Mouse (Mus musculus) intestine, embryonic 14.5 days (tissue): Measurements from ENCODE around the gene Grm7. TPM values are rescaled to one million over a fixed set of nuclear protein-coding genes. Genes with fewer than 3 reads are reported as not detected.

ENCODE experiments used
- ATAC-seq: fragments of 200-750 bp; cut with Nextera tagmentation; replicated peaks from 2 replicates; pipeline ENCODE4 v1.8.0; 2017; ENCODE audit warnings: low read depth, moderate number of reproducible peaks, moderate TSS enrichment, moderate library complexity; ENCODE audit not compliant: low FRiP score, low TSS enrichment
- DNase-seq: peaks from one replicate; pipeline ENCODE4 v3.0.0-alpha.2; 2018; ENCODE audit warnings: low spot score
- H3K27ac ChIP-seq: fragments of 300-500 bp; sonication (generic); 2 replicates; pipeline ENCODE4 v1.5.1; 2014; ENCODE audit warnings: low read depth, mild to moderate bottlenecking, control low read depth
- H3K27me3 ChIP-seq: fragments of 300-500 bp; sonication (generic); replicated peaks from 2 replicates; pipeline ENCODE4 v1.6.1; 2014; ENCODE audit warnings: low read length, control low read depth; ENCODE audit not compliant: control insufficient read depth, insufficient read depth
- H3K36me3 ChIP-seq: fragments of 300-500 bp; sonication (generic); 2 replicates; pipeline ENCODE4 v1.6.1; 2014; ENCODE audit warnings: low read length, control low read depth; ENCODE audit not compliant: control insufficient read depth, insufficient read depth
- H3K4me1 ChIP-seq: fragments of 300-500 bp; sonication (generic); replicated peaks from 2 replicates; pipeline ENCODE4 v1.6.1; 2014; ENCODE audit warnings: low read length, control low read depth, mixed read lengths; ENCODE audit not compliant: control insufficient read depth, insufficient read depth
- H3K4me2 ChIP-seq: fragments of 300-500 bp; sonication (generic); 2 replicates; pipeline ENCODE4 v1.6.1; 2014; ENCODE audit warnings: low read length
- H3K4me3 ChIP-seq: fragments of 300-500 bp; sonication (generic); 2 replicates; pipeline ENCODE4 v1.5.1; 2014; ENCODE audit warnings: low read depth, low read length, control low read depth, mixed read lengths
- H3K9ac ChIP-seq: fragments of 300-500 bp; sonication (generic); 2 replicates; pipeline ENCODE4 v1.6.1; 2014; ENCODE audit warnings: mild to moderate bottlenecking, low read length
- H3K9me3 ChIP-seq: fragments of 300-500 bp; sonication (generic); 2 replicates; pipeline ENCODE4 v1.6.1; 2016; ENCODE audit warnings: low read length, control low read depth; ENCODE audit not compliant: control insufficient read depth
- WGBS: fragments of 180-500 bp; shearing (Covaris S2); extraction: QIAGEN DNeasy Blood & Tissue Kit; methylation state at CpG from one replicate; pipeline ENCODE4 v1.1.7; 2014; 5-methylcytosine and 5-hydroxymethylcytosine counted together
- polyA plus RNA-seq: library from polyadenylated mRNA; unstranded; fragments of >200 nt; fragmentation: Nextera tagmentation; extraction: Ambion mirVana; gene quantifications from 2 replicates; pipeline ENCODE4 v1.2.1, GENCODE M21; 2014

Grm7 gene
- polyA plus RNA-seq, 1 experiment from 2014 or later, result 2.2 TPM

DNA sequence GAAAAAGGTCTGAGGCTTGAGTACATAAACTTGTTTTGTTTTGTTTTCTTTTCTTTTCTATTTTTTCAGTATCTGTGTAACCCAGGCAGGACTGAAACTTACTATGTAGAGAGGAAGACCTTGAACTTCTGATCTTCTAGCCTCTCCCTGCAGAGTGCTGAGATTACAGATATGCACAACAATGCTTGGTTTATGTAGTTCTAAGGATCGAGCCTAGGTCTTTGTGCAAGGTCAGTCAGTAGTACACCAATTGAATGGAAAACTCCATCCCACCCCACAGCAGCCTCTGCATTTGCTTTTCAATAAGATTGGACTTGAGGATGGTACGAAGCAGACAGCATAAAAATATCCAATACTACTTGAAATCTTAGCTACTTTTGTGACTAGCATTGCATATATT lies 800.8 kb downstream of the Grm7 start:
- Histone ChIP-seq H3K4me3 (no peak overlapping the region), H3K4me2 (no peak overlapping the region), H3K27ac (no peak overlapping the region), H3K9ac (no peak overlapping the region), H3K27me3 (no peaks in the 10 kb centered on the region), H3K36me3 (no peaks in the 10 kb centered on the region), H3K9me3 (no peaks in the 10 kb centered on the region), H3K4me1 (no peaks in the 10 kb centered on the region)
- no peak for ATAC-seq
- DNase-seq, result no peak
- WGBS, result 87% methylated on average over 2 of the region's 2 CpGs

DNA sequence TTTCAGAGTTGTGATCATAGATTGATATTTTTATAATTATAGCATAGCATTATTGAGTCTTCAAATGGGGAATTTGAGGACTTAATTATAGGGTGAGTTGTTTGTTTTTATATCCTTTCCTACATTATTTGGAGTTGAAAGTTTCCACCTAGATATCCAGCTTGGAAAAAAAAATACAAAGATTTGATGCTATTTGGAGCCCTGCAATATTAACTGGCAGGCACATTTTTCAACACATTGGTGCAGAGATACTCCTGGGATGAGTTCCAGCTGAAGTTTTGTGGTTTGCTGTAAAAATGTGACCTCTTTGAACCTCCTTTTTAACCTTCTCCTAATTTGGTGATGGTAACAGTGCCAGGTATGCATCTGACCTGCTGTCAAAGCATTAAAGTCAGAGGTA lies 802.5 kb downstream of the Grm7 start:
- H3K4me2 ChIP-seq, result no peak overlapping the region
- H3K4me3 ChIP-seq, result no peak overlapping the region
- H3K9ac ChIP-seq, result no peak overlapping the region
- no peaks in the 10 kb centered on the region for H3K27me3 ChIP-seq
- no peaks in the 10 kb centered on the region for H3K4me1 ChIP-seq
- no peaks in the 10 kb centered on the region for H3K9me3 ChIP-seq
- H3K36me3 ChIP-seq, result no peaks in the 10 kb centered on the region
- DNase-seq (no peak), ATAC-seq (no peak)
- H3K27ac ChIP-seq, result no peak overlapping the region

DNA sequence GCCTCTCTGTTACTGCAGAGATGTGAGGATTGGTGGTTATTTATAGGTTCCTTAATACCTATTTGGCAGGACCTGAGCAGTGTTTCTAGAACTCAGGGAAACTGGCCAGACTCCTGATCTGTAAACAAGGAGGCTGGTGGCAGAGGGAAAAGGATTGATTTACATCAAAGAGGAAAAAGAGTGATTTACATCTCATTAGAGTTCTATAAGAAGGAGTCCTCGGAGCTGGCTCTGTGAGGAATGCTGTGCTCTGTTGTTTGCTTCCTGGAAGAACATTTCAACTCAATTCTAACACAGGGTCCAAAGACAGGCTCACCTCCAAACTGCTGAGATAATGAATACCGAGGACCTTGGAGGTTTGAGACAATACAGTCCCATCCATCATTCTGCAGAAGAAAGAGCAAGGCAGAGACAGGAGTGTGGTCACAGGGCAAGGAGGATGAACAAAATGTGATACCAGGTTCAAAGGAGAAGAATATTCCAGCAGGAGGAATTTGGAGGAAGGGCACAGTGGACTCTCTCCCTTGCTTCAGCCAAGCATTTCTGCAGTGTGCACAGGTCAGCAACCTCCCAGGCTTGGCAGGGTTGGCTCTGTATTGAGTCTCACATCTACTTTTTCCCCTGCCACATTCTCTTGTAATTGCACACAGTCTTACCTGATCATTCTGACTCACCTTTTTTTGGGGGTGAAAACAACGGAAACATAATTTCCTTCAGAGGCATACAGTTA lies 803.8 kb downstream of the Grm7 start:
- no peak for DNase-seq
- WGBS, result 30% methylated on average over 3 of the region's 3 CpGs
- Histone ChIP-seq H3K9ac (no peak overlapping the region), H3K4me3 (no peak overlapping the region), H3K9me3 (no peaks in the 10 kb centered on the region), H3K27ac (no peak overlapping the region), H3K4me1 (no peaks in the 10 kb centered on the region), H3K36me3 (no peaks in the 10 kb centered on the region), H3K27me3 (no peaks in the 10 kb centered on the region), H3K4me2 (no peak overlapping the region)
- no peak for ATAC-seq

DNA sequence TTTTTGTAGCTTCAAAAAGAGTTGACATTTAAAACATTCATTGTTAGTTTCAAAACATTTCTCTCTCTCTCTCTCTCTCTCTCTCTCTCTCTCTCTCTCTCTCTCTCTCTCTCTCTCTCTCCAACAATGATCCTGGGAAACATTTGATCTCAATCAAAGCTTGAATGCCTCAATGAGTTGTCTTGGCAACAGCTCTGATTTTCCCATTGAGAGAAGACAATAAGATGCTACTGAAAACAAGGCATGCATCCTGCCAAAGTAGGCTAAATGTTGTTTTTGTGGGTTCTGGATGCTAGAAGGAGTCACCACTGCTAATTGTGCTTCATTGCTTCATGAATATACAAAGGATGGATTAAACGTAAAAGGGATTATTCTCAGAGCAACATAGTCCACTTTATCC lies 836.5 kb downstream of the Grm7 start:
- ATAC-seq, result no peak
- H3K9ac ChIP-seq, result no peak overlapping the region
- H3K4me1 ChIP-seq, result no peaks in the 10 kb centered on the region
- WGBS, result 78% methylated on average over 1 of the region's 1 CpGs
- no peak overlapping the region for H3K4me3 ChIP-seq
- DNase-seq, result no peak
- H3K36me3 ChIP-seq, result no peaks in the 10 kb centered on the region
- H3K9me3 ChIP-seq, result no peaks in the 10 kb centered on the region
- H3K27ac ChIP-seq, result no peak overlapping the region
- no peaks in the 10 kb centered on the region for H3K27me3 ChIP-seq
- no peak overlapping the region for H3K4me2 ChIP-seq

DNA sequence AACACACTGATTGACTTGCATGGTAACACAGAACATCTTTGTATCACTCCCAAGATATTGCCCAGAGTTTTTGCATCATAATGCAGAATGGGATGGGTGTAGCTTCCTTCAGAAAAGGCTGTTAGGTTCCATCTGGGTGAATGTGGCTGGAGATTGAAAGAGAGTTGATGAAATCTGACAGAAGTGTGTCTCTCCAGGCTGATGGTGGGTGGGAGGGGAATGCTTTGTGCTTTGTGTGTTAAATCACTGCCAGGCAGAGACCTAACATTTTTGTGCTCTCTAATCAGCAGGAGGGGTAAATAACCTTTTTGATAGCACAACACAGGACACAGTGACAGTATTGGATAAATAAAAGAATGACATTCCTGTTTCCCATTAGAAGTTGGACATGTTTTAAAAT lies 840.7 kb downstream of the Grm7 start:
- H3K4me2 ChIP-seq, result no peak overlapping the region
- ATAC-seq (no peak), DNase-seq (no peak)
- H3K4me1 ChIP-seq, result no peaks in the 10 kb centered on the region
- no peaks in the 10 kb centered on the region for H3K9me3 ChIP-seq
- no peak overlapping the region for H3K9ac ChIP-seq
- no peak overlapping the region for H3K4me3 ChIP-seq
- H3K27ac ChIP-seq, result no peak overlapping the region
- H3K36me3 ChIP-seq, result no peaks in the 10 kb centered on the region
- H3K27me3 ChIP-seq, result no peaks in the 10 kb centered on the region

DNA sequence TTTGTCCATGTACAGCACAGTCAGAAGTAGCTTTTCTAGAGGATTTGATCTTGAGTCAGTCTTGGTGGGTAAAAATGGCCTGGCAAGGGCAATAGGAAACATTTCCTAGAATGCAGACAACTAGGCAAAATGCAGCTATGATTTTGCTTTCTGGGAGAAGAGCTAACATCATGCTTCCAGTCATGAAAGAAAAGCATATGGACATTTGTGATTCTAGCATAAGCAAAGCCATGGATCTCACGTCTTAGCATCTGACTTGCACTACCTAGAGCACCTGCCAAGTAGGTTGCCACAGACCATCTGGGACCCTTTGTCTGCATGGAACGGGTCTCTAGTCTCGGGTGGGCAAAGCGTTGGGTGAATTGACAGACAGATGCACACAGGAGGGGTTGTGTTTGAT lies 842.2 kb downstream of the Grm7 start:
- no peak overlapping the region for H3K4me2 ChIP-seq
- ATAC-seq (no peak), DNase-seq (no peak)
- WGBS, result 89% methylated on average over 4 of the region's 4 CpGs
- H3K27me3 ChIP-seq, result no peaks in the 10 kb centered on the region
- no peaks in the 10 kb centered on the region for H3K9me3 ChIP-seq
- H3K4me3 ChIP-seq, result no peak overlapping the region
- H3K9ac ChIP-seq, result no peak overlapping the region
- no peaks in the 10 kb centered on the region for H3K36me3 ChIP-seq
- H3K4me1 ChIP-seq, result no peaks in the 10 kb centered on the region
- no peak overlapping the region for H3K27ac ChIP-seq

DNA sequence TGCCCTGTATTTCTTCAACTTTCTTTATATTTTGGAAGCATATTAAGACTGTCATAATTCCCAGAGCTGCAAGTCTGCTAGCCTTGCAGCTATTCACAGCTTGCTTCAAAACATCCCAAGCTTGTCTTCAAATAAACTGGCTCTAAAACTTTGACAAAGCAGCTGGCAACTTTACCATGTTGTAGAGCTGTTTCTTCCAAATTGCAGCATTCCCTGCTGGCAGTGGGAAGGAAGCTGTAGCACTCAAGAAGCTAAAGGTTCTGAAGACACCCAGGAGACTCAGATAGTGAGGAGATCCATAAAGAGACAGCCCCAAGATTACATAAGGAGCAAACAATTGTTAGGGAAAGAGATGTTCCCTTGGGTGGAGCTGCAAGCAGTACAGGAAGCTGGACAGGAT lies 846.8 kb downstream of the Grm7 start:
- no peaks in the 10 kb centered on the region for H3K9me3 ChIP-seq
- H3K4me2 ChIP-seq, result no peak overlapping the region
- no peaks in the 10 kb centered on the region for H3K4me1 ChIP-seq
- DNase-seq (no peak), ATAC-seq (no peak)
- no peaks in the 10 kb centered on the region for H3K27me3 ChIP-seq
- no peaks in the 10 kb centered on the region for H3K36me3 ChIP-seq
- H3K9ac ChIP-seq, result no peak overlapping the region
- H3K27ac ChIP-seq, result no peak overlapping the region
- no peak overlapping the region for H3K4me3 ChIP-seq

DNA sequence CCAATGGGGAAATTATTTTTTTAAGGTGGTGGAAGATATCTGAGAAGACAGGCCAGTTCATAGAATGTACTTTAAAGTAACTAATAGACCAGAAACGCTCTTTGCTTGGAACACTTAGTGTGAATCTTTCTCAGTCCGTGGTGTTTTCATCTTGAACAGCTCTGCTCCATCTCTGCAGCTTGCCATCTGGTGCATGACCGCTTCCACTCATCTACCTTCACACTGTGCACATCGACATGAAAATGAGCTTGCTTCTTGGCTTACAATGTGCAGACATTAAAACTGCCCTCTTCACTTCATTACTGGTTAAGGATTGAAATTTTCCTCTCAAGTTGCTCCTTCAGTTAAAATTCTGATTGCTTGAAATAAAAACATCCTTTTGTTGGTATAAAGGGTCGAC lies 854.2 kb downstream of the Grm7 start:
- Histone ChIP-seq H3K4me2 (no peak overlapping the region), H3K27ac (no peak overlapping the region), H3K36me3 (no peaks in the 10 kb centered on the region), H3K9me3 (no peaks in the 10 kb centered on the region), H3K4me1 (no peaks in the 10 kb centered on the region), H3K9ac (no peak overlapping the region), H3K4me3 (no peak overlapping the region), H3K27me3 (no peaks in the 10 kb centered on the region)
- DNase-seq, result no peak
- no peak for ATAC-seq
- 87% methylated on average over 5 of the region's 5 CpGs for WGBS

DNA sequence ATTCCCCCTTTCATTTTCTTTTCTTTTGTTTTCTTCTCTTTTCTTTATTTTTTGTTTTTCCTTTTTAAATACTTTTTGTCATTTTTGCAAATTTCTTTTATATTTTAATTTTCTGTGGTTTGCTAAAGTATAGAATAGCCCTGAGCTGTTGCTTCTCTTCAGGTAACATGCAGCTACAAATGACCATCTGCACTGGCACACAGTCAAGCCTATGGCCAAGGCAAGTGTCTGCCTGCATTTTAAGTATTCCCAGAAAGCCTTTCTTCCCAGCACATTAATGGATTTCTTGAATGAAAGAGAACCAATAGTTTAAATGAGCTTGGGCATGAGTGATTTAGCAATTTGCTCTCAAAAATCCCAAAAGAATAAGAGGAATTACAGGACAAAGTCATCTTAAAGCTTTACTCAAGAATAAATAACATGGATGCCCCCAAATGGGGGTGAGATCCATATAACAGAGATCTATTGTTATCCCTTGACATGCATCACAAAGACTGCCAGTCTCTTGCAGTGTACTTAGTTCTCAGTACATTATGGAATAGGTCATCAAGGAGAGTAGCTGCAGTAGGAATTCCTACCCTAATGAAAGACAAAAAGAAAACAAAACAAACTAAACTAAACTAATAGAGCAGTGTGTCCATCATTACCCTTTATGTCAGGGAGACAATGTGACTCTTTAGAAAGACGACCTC lies 865.5 kb downstream of the Grm7 start:
- Histone ChIP-seq H3K27me3 (no peaks in the 10 kb centered on the region), H3K4me2 (no peak overlapping the region), H3K4me1 (no peaks in the 10 kb centered on the region), H3K4me3 (no peak overlapping the region), H3K36me3 (no peaks in the 10 kb centered on the region), H3K9me3 (no peaks in the 10 kb centered on the region), H3K9ac (no peak overlapping the region), H3K27ac (no peak overlapping the region)
- ATAC-seq, result no peak
- WGBS, result 71% methylated on average over 1 of the region's 1 CpGs
- DNase-seq, result no peak
